8 mouse cellular contexts compared by ENCODE assay signal in genomic region chr9:15045740-15046139, GRCm38 (mm10). TPM values are rescaled to one million over a fixed set of nuclear protein-coding genes. Genes with fewer than 3 reads are reported as not detected.
DNase-seq lines count a peak whose midpoint lies in the region; ATAC-seq and TF ChIP-seq lines count a peak whose summit lies in the region.

No protein-coding gene starts in this region.

- peak overlapping the region; percentile 80 for H3K4me3 ChIP-seq in lung, embryonic 14.5 days (ENCODE audit: low read depth, low read length)
- peak overlapping the region; percentile 91 for H3K4me3 ChIP-seq in embryonic fibroblast, embryonic 13.5 days (ENCODE audit: insufficient read depth, low read length)
- H3K4me3 ChIP-seq in limb, embryonic 12.5 days (replicated peaks), result peak overlapping the region; percentile 90
- peak overlapping the region; percentile 84 for H3K4me3 ChIP-seq in olfactory bulb, adult 2 months (ENCODE audit: insufficient read depth, low read depth, low read length)

- no peaks in the 10 kb centered on the region for H3K9me3 ChIP-seq in lung, embryonic 14.5 days (ENCODE audit: low read depth, low read length)
- no peaks in the 10 kb centered on the region for H3K9me3 ChIP-seq in limb, embryonic 12.5 days

- TF ChIP-seq POLR2A in embryonic fibroblast, embryonic 13.5 days (IDR thresholded peaks at IDR 0.05; ENCODE audit: low read depth, low read length), result no peak
- TF ChIP-seq POLR2A in olfactory bulb, adult 2 months (IDR thresholded peaks at IDR 0.05; ENCODE audit: insufficient read depth, low read depth, low read length), result no peak

- ATAC-seq in lung, embryonic 14.5 days (ENCODE audit: insufficient read depth), result no peak
- ATAC-seq in limb, embryonic 12.5 days (ENCODE audit: insufficient number of reproducible peaks, insufficient read depth, low FRiP score, low TSS enrichment, low read depth), result no peak

- TF ChIP-seq CTCF in lung, embryonic 14.5 days (IDR thresholded peaks at IDR 0.05; ENCODE audit: low read depth), result no peak
- no peak for TF ChIP-seq CTCF in embryonic fibroblast, embryonic 13.5 days (IDR thresholded peaks at IDR 0.05; ENCODE audit: borderline replicate concordance, insufficient read depth, low read length)
- no peak for TF ChIP-seq CTCF in olfactory bulb, adult 2 months (IDR thresholded peaks at IDR 0.05; ENCODE audit: insufficient read depth, low read depth, low read length)

- peaks cover 5% of the 10 kb centered on the region; the same call in 1 of the 2 replicates for H3K4me1 ChIP-seq in lung, embryonic 14.5 days (ENCODE audit: insufficient read depth)
- no peaks in the 10 kb centered on the region for H3K4me1 ChIP-seq in embryonic fibroblast, embryonic 13.5 days (ENCODE audit: control insufficient read depth, insufficient read depth, low read length)
- peaks cover 19% of the 10 kb centered on the region for H3K4me1 ChIP-seq in limb, embryonic 12.5 days (replicated peaks)
- peaks cover 19% of the 10 kb centered on the region for H3K4me1 ChIP-seq in olfactory bulb, adult 2 months (ENCODE audit: control insufficient read depth, insufficient read depth, low read length)

- no peaks in the 10 kb centered on the region for H3K27me3 ChIP-seq in lung, embryonic 14.5 days (ENCODE audit: insufficient read depth, low read length)
- peaks cover 3% of the 10 kb centered on the region; the same call in 1 of the 2 replicates for H3K27me3 ChIP-seq in limb, embryonic 12.5 days

- H3K36me3 ChIP-seq in lung, embryonic 14.5 days (ENCODE audit: insufficient read depth), result no peaks in the 10 kb centered on the region
- H3K36me3 ChIP-seq in limb, embryonic 12.5 days, result peaks cover 5% of the 10 kb centered on the region; the same call in 1 of the 2 replicates

- 37% methylated on average over 10 of the region's 10 CpGs for WGBS in lung, embryonic 14.5 days
- WGBS in limb, embryonic 12.5 days, result 43% methylated on average over 10 of the region's 10 CpGs
- 39% methylated on average over 10 of the region's 10 CpGs for WGBS in olfactory bulb, adult 2 months

- DNase-seq in lung, embryonic 14.5 days, result no peak
- no peak for DNase-seq in lung, postnatal 10 days
- DNase-seq in spleen, adult 18-20 months, result no peak
- DNase-seq in natural killer cell, adult 2 months (ENCODE audit: low spot score in 2 of 2), result no peak
- DNase-seq in cerebellum, adult 11-12 months, result no peak

- peak overlapping the region; percentile 77 for H3K4me2 ChIP-seq in lung, embryonic 14.5 days
- peak overlapping the region; percentile 72 for H3K4me2 ChIP-seq in limb, embryonic 12.5 days

- peak overlapping the region; percentile 92; the same call in 1 of the 2 replicates for H3K27ac ChIP-seq in lung, embryonic 14.5 days (ENCODE audit: low read depth)
- H3K27ac ChIP-seq in embryonic fibroblast, embryonic 13.5 days (ENCODE audit: insufficient read depth, low read length), result no peak overlapping the region
- H3K27ac ChIP-seq in limb, embryonic 12.5 days, result peak overlapping the region; percentile 93
- H3K27ac ChIP-seq in olfactory bulb, adult 2 months (ENCODE audit: insufficient read depth, low read depth, low read length), result peak overlapping the region; percentile 74

- H3K9ac ChIP-seq in lung, embryonic 14.5 days, result peak overlapping the region; percentile 82
- H3K9ac ChIP-seq in limb, embryonic 12.5 days (replicated peaks), result peak overlapping the region; percentile 94

RNA-seq across cellular contexts. Expression of gene Panx1, which starts 0.5 kb away (rescaled TPM):
- 48.8 and 52.6 TPM in 2 replicates for polyA plus RNA-seq in lung, embryonic 14.5 days (2014; fragmentation: Nextera tagmentation; extraction: Ambion mirVana)
- 21.1 and 24.2 TPM in 2 replicates for polyA plus RNA-seq in embryonic fibroblast, embryonic 13.5 days (2011; ENCODE audit: insufficient read length, low read depth, missing spikeins)
- 66.4 and 71.5 TPM in 2 replicates for polyA plus RNA-seq in limb, embryonic 12.5 days (2016; fragmentation: Nextera tagmentation; extraction: Ambion mirVana)
- polyA plus RNA-seq in olfactory bulb, adult 2 months (2012; ENCODE audit: insufficient read depth, insufficient read length, low replicate concordance, missing spikeins), result not detected in 2 replicates

Comparison
In these comparisons a context has a peak if more than half of its experiments do, and no peak if none do; other contexts are left out.
1. RNA of gene Panx1, which starts 0.5 kb away (polyA plus RNA-seq): 66.4 to 71.5 TPM in limb, embryonic 12.5 days, 48.8 to 52.6 TPM in lung, embryonic 14.5 days and 21.1 to 24.2 TPM in embryonic fibroblast, embryonic 13.5 days; not detected in olfactory bulb, adult 2 months; every median in the first group is over 10 times any median in the second.
2. Peak in every context shown above with its lines, with median percentiles within 50 percentile points of each other: H3K4me3 ChIP-seq.